Mouse (Mus musculus) urinary bladder, postnatal 4 days (tissue): Measurements from ENCODE around the gene Gm6588.
"Not testable (repeated sequence)": the region's sequence is repeated elsewhere in the genome, so short reads cannot be mapped to it uniquely, and the experiment has no call there.

ENCODE experiments used
- DNase-seq, 2 experiments: peaks; one replicate each; pipeline ENCODE4 v3.0.0; 2021 to 2022; ENCODE audit warnings: low spot score in 2 of 2

Gene Gm6588

GRCm38 (mm10) chr5:112448747-112449440 is at the start of gene Gm6588:
TSS of gene Gm6588 (plus strand) at chr5:112449426.
- DNase-seq, result no peak

GRCm38 (mm10) chr5:112402437-112402836 is 46.8 kb upstream of the Gm6588 start:
- DNase-seq, result no peak

GRCm38 (mm10) chr5:112406017-112406416 is 43.2 kb upstream of the Gm6588 start:
- DNase-seq, result no peak

GRCm38 (mm10) chr5:112409274-112409673 is 40.0 kb upstream of the Gm6588 start:
- no peak for DNase-seq

DNA sequence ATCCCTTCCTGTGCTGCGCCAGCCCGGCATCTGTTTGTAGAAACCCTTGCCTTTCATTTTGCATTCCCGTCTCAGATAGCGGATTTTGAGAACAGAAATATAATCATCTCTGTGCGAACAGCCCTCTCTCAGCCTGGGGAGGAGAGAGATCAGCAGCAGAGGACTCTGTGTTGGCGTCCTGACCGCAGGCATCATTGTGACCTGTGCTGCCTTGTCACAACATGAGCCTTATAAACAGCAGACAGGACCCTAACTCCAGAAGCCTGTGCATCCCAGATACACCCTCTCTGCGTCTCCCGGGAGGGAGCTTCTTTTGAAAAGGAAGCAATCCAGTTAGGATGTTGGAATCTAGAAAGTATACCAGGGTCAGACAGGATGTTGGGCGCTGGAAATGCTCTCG is 38.2 kb upstream of the Gm6588 start:
- no peak for DNase-seq

- no peak for DNase-seq
Observed at GRCm38 (mm10) chr5:112411514-112412335, 37.5 kb upstream of the Gm6588 start.

DNA sequence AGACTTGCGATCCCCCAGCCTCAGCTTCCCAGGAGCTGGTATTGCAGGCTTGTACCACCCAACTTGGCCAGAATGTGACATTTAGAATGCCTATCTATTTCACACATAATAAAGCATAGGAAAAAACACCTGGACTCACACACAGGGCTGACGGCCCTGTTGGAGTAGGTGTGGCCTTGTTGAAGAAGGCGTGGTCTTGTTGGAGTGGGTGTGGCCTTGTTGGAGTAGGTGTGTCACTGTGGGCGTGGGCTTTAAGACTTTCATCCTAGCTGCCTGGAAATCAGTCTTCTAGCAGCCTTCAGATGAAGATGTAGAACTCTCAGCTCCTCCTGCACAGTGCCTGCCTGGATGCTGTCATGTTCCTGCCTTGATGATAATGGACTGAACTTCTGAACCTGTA is 36.4 kb upstream of the Gm6588 start:
- not testable (repeated sequence) for DNase-seq

DNA sequence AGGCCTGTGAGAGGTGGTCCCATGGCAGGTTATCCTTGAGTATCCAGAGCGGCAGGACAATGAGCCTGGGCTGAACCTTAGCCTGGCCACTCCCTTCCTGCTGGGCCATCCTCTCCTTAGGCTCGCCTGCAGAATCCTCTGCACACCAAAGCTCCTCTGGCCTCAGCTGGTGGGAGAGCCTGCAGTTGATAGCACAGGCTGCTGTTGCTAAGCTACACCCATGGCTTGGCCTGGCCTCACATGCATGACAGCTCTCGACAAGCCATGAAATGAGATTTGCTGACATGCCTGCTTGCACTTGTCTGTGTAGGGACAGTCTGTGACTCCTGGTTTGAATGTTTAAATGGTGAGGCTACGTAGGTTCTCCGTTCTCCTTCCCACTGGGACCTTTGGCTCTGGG is 32.6 kb upstream of the Gm6588 start:
- no peak for DNase-seq

GRCm38 (mm10) chr5:112418023-112418422 is 31.2 kb upstream of the Gm6588 start:
- DNase-seq, result no peak

- DNase-seq, result no peak
Observed at GRCm38 (mm10) chr5:112419535-112419934, 29.7 kb upstream of the Gm6588 start.

DNA sequence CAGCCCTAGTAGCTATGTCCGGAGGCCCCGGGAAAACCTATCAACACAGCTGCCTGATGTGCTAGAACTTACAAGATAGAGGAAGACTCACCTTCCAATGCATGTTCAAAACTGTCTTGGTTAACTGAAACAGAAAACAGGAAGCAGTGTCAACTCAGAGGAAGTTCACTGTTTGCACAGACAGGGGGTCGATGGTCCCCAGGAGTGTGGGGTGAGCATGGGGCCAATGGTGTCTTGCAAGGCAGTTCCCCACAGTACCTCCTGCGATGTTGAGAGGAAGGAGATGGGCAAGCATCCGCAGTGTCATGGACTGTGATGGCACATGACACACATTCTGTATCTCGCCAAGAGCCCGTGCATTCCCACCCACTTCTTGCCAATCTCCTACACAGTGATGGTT is 22.6 kb upstream of the Gm6588 start:
- DNase-seq, result no peak

- DNase-seq, result peak; percentile 43 to 82
Observed at GRCm38 (mm10) chr5:112427283-112427682, 21.9 kb upstream of the Gm6588 start.

- no peak for DNase-seq
Observed at GRCm38 (mm10) chr5:112428944-112429343, 20.3 kb upstream of the Gm6588 start.

DNA sequence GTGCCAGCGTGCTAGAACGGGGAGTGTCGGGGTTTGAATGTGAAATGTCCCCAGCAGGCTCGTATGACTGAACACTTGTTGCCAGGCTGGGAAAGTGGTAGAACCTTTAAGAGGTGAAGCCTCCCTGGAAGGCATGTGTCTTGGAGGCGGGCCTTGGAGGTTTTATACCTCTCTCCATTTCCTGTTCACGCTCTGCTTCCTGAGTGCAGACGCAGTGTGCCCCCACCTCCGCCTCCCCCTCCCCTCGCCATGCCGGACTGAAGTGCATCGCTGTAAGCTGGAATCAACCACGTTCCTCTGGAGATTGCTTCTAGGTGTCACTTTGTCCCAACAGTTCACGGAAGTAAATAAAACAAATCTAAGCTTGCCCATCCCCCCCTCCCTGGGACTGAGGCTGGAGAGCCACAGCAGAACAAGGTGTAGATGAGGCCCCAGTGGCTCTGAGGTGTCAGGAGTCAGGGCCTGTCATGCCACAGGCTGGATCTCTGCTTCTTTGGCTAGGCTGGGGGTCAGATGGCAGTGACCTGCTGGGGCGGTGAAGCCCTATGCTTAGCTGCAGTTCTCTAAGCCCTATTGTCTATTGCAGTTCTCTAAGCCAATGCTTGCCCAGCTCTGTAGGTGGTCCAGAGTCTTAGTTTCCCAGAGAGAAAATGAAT is 18.0 kb upstream of the Gm6588 start:
- no peak for DNase-seq

DNA sequence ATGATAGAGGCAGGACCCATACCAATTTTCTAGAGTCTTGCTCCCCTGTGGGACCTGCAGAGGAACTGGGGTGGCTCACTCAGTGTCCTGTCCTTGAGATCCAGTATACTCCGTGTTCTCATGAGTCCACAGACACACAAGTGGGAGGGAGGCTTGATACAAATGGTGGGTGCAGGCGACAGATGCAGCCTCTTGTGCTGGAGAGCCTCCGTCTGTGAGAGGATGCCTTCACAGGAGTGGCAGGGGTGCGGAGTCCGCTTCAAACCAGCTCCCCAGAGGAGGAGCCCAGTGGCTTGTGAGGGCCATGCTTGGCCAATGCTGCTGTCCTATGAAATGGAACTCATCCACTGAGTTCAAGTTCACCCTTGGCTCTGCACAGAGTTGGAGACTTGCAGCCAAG is 17.2 kb upstream of the Gm6588 start:
- no peak for DNase-seq

- DNase-seq, result peak in 1 of 2 experiments; percentile 80
Observed at GRCm38 (mm10) chr5:112433004-112433403, 16.2 kb upstream of the Gm6588 start.

DNA sequence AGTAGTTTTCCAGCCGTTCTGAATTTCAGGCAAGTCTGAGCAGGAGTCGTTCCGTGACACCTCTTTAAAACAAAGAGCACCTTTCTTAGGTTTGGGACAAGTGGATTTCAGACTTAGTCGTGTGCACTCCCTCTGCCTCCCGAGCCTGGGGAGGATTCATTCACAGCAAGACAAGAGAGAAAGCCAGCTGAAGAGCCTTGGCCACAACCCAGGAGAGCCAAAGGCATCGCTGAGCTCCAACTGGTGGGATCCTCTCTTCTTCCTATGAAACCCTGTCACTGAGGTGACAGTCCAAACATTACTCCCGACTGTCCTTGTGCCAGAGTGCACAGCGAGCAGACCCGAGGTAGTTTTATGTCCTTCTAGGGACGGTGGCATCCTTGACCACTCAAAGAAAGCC is 10.7 kb upstream of the Gm6588 start:
- DNase-seq, result no peak

DNA sequence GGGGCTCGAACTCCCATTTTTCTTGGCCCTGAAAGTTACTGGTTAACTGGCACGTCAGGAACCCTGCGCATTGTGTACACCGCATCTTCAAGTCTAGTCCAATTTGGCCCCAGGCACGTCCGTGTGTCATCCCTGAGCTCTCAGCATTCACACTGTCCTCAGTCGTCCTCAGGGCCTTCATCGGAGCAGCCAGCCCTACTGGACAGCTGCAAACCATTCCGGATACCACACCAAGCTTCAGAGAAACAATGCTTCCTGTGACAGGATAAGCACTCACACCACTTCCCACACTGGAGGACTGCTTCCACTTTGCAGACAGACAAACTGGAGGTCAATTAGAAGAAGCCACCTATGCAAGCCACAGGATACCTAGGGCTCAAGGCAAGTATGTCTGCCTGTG is 3.9 kb downstream of the Gm6588 start:
- DNase-seq, result no peak

DNA sequence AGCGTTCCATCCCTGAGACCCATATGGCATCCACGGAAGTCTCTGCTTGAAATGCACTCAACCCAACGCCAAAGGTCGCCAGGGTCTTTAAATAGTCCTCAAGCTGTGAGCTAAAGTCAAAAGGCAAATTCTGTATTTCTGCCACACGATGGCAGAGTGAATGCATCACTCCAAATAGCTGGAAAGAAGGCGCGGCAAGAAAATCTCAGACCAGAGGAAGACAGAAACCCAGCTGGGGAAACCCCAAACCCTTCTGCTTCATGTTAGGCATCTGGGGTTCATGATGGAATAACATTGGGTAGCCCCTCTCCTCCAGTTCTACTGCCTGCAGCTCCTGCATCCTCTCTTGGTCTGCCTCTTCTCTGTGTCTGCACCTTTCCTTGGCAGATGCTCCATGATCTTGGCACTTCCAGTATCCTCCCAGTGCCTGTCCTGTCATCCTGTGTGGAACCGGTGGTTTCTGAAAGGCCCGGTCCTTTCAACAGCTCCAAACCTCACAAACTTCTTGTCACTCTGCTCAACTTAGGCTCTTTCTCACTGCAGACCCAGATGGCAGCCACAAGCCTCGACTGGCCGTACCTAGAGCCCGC is 5.8 kb downstream of the Gm6588 start:
- DNase-seq, result no peak

DNA sequence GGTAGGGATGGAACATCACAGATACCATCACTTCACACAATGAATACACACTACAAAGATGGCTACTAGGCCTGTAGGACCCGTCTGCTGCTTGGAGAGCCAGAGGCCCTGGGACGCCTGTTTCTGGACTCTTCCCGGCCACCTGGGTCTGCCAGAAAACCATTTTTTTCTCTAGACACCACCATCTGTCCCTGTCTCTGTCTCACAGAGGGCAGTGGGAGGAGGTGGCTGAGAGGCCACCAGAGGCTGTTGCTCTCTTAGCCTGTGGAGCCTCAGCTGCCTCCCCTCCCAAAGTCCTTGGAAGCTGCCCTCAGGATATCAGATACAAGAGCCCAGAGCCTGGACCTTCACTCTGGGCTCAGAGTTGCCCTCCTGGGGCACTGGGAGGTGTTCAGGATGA is 10.7 kb downstream of the Gm6588 start:
- no peak for DNase-seq

GRCm38 (mm10) chr5:112466331-112466730 is 17.1 kb downstream of the Gm6588 start:
- no peak for DNase-seq

- no peak for DNase-seq
Observed at GRCm38 (mm10) chr5:112468986-112469581, 19.9 kb downstream of the Gm6588 start.
